Mouse (Mus musculus) adrenal gland (tissue): ENCODE results near the gene Ldhc.

Source experiments
- intact Hi-C: fragments of 180-260 bp; cut with DNase I; formaldehyde crosslinking; loops from one replicate; pipeline ENCODE4 v1.15.1; 2025

The Ldhc gene

DNA sequence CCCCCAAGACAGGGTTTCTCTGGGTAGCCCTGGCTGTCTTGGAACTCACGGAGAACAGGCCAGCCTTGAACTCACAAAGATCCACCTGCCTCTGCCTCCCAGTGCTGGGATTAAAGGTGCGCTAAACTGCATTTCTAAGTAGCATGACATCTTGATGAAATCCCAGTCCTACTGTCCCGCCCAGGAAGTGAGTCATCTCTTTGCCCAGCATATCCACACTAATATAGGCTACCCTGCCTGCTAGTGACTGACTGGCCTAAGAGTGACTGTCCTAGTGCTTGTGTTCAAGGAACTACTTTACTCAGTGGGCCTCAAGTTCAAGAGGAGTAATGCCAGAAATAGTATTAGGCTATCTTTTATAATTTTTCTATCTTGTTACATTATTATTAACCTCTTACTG is 55.4 kb downstream of the Ldhc start:
- intact Hi-C loops = no loop called here

GRCm38 (mm10) chr7:46918678-46919371 is 57.8 kb downstream of the Ldhc start:
- intact Hi-C loops = no loop called here

GRCm38 (mm10) chr7:46919551-46920176 is 58.7 kb downstream of the Ldhc start, which contains the start of gene Tsg101:
TSS of gene Tsg101 (minus strand) at chr7:46919969.
- intact Hi-C loops = no loop called here

- intact Hi-C loops = no loop called here
These were observed 61.1 kb downstream of the Ldhc start for GRCm38 (mm10) chr7:46922075-46922474.
